Mouse (Mus musculus) fibroblast of lung, adult 2 months (primary cell): Measurements from ENCODE around the gene Cbfa2t3.
A peak's percentile ranks its signal among the peaks of the same experiment; 100 is the strongest.

Source experiments
- DNase-seq: peaks from one replicate; pipeline ENCODE4 v3.0.0-alpha.2; 2011; ENCODE audit warnings: low read depth

Cbfa2t3 gene

GRCm38 (mm10) chr8:122665221-122665620 is 33.7 kb downstream of the Cbfa2t3 start:
- no peak for DNase-seq

DNA sequence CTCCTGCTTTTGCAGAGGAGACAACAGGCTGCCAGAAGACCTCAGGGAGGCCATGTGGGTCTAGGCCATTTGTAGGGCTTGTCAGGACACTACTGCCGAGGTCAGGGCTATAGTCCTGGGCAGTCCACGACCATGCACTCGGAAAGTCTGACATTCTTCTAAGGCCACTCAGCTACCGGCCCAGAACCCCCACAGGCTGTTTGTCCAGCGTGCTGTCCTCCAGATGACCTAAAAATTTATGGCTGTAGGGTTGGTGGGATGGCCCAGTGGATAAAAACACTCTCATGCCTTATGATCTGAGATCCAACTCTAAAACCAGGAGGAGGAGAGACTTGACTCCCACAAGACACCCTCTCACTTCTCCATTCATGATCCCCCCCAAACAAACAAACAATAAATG is 35.2 kb downstream of the Cbfa2t3 start:
- no peak for DNase-seq

DNA sequence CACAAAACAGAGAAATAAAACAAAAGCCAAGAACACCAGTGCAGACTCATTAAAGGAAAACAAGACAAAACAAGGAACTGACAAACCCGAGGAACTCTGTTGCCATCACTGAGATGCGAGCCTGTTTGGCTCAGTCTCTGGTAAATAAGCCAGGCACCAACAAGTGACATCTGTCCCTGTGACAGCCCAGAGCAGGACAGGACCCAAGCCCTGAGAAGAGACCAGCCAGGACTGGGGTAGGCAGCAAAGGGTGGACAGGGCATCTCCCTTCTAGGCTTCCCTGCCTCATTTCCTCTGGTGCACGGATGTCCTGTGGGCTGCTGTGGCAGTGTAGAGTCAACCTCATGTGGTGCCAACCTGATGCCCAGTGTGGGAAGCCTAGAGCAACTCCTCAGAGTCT is 35.8 kb downstream of the Cbfa2t3 start:
- no peak for DNase-seq

DNA sequence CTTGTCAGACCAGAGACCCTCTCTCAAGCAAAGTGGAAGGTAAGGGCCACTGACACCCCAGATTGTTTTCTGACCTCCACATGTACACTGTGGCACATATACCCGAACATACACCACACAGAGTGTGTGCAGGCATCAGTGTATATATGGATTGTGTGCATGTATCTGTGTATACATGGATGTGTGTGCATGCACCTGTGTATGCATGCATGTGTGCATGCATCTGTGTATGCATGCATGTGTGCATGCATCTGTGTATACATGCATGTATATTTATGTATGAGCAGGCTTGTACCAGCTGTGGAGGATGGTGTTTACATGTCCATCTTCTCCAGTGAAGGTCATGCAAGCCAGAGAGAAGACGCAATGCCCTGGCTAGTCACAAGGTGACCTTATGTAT is 37.0 kb downstream of the Cbfa2t3 start:
- no peak for DNase-seq

DNA sequence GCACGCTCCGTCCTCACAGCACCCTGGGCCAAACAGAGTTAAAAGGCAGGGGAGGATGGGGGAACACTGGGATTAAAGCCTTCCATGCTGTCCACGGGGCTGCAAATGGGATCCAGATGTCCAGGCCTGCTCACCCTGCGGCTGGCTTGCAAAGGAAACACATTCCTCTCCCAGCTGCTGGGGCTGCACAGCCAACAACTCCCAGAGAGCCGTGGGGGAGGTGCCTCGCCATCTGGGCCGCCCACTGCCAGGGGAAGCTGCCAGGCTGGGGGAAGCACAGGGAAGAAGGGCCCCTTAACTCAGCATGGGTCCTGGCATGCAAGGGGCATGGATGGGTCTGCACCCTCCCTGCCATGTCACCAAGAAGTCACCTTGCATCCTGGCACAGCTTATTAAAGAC is 37.8 kb downstream of the Cbfa2t3 start:
- DNase-seq, result peak; percentile 73

DNA sequence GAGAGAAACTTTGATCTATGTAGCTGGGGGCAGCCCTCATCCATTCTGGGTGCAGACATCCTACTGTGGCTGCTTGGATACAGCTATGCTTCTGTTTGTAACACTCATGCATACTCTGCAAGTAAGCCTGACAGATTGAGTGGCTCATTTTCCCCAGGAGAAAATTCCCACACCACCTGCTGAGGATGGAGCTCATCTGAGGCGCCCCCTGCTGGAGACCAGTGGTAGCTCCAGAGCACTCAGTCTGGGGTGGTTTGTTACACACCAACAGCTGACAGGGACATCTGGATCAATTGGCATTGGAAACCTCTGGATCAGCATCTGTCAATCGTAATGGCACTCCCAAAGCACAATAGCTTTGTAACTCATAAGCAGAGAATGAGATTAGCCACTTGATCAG is 38.9 kb downstream of the Cbfa2t3 start:
- DNase-seq, result no peak

- DNase-seq, result no peak
Observed at GRCm38 (mm10) chr8:122658807-122659160, 40.1 kb downstream of the Cbfa2t3 start.

DNA sequence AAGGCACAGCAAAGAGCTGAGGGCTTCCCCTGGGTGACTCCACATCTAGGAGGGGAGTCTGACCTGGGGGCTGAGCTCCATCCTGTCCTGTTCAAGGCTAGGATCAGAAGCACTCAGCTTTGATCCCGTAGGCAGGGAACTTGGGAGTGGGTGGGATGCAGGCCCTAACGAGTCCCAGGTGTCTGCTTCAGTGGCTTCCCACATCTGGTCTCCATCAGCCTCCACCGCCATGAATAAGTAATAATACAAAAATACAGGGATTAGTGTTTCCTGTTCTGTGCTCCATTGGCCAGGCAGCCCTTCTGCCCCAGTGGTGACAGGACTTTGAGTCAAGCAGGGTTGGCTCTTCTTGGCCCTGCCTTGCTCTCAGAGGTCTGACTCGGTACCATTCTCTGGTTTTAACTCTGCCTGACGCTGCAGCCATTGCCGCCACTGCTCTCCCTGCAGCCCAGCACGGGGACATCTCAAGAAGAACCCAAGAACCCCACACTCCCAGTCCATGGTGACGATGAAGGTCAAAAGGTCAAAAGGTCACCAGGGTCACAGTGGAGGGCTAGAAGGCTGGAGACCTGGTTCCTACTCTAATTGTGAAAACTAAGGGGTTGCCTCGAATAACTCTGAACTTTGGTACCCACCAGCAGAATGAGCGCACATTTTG is 40.6 kb downstream of the Cbfa2t3 start:
- no peak for DNase-seq

GRCm38 (mm10) chr8:122656056-122656999 is 42.6 kb downstream of the Cbfa2t3 start:
- no peak for DNase-seq

GRCm38 (mm10) chr8:122654768-122655167 is 44.1 kb downstream of the Cbfa2t3 start:
- no peak for DNase-seq

DNA sequence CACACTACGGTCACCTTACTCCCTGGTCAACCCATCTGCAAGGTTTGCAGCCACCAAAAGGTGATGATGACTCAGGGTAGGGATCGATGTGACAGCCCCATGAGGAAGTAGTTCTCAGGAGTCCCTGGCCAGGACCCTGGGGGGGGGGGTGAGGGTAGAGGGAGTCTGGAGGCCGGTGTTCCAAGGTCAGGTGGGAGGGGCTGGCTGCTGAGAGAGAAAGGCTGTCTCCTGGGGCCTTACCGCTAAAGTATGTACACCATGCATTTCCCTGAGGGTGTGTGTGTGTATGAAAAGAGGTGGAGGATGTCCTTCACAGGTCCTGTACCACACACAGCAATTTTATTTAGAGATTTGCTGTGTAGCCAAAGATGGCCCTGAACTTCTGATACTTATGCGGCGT is 46.3 kb downstream of the Cbfa2t3 start:
- DNase-seq, result no peak

DNA sequence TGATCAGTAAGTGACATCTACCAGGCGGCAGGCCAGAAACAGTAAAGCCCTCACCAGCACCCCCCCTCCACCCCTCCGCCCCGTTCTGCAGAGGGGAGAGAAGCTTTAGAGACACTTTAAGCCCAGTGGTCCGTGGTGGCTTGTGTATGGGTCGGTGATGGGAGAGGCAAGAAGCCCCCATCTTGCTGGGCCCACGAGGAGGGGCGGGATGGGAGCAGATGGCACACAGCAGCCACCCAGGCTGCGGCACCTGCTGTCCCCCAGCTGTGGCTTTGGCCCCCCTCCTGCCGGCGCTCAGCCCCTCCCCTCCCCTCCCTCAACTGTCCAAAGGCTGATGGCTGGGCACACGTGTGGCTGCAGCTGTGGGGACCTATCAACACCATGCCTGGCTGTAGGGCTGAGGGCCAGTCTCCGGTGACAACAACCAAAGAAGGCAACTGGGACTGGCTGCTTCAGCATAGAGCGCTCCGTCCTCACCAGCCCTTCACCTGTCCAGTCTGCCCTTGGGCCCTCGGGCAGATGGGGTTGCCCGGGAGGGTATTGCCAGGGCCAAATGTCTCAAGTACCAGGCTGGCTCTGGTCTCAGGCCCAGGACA is 47.5 kb downstream of the Cbfa2t3 start:
- no peak for DNase-seq

- DNase-seq, result no peak
Observed at GRCm38 (mm10) chr8:122648192-122648970, 50.5 kb downstream of the Cbfa2t3 start.

DNA sequence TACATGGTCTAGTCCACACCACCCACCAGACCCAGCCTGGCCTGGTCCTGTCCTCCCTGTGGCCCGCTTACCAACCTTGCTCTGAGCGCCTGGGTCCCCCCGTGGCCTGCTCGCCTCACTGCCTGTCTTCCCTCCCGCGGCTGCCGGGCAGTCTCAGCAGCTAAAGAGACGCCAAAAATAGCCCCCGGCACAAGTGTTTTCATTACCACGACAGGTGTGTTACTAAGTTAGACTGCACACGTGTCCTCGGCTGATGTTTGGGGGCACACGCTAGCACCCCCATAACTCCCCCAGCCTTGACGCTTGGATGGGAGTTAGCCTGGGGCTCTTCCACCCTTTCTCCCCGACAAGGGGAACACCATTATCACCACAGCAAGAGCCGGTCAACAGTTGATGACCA is 52.6 kb downstream of the Cbfa2t3 start:
- no peak for DNase-seq

DNA sequence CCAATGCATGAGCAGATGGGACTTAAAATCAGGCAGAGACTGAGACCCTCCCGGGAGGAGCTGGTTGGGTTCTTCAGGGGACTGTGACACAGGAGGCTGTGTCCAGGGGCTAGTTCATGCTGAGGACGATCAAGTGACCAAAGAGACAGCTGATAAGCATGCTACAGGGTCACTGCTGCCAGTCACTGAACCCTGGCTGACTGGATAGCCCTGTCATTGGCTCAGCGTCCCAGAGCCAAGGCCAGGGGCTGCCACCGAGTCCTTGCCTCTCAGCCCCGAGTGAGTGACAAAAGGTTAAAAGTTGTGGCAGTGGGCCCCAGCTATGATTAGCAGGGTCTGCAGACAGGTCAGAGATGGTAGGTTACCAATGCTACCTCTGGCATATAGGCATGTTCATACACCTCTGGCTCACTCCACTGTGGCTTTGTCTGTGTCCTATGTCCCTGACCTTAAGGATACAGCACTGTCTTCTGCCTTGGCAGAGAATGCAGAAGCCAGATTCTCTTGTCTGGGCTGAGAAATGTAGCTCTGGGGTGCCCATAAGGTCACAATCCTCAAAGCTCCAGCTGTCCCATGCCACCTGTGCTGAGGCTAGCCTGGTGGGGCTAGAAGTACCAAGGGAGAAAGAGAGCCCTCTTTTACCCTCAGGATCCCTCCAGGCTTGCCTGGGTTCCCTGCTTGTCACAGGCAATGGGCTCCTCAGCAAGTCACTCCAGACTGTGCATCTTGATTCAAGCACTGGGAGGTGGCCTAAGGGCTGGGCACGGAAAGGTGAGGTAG is 54.5 kb downstream of the Cbfa2t3 start:
- no peak for DNase-seq

DNA sequence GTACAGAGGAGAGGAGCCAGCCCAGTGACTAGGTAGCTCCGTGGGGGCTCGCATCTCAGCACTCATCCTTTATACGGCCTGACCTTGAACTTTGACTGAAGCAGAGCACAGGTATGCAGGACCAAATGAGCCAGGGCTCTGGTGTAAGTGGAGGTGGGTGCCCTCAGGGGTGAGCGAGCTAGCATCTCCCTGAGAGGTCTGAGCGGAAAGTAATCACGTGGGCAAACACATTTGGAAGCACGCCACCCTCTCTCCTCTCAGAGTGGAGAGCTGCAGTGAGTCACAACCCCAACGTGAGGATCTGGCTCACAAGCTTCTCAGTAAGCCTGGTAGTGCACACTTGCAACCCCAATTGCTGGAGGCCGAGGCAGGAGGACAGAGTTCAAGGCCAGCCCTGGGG is 56.8 kb downstream of the Cbfa2t3 start:
- DNase-seq, result peak; percentile 50

- DNase-seq, result no peak
Observed at GRCm38 (mm10) chr8:122641406-122641805, 57.5 kb downstream of the Cbfa2t3 start.

- no peak for DNase-seq
Observed at GRCm38 (mm10) chr8:122640825-122641224, 58.1 kb downstream of the Cbfa2t3 start.

GRCm38 (mm10) chr8:122639521-122640248 is 59.2 kb downstream of the Cbfa2t3 start:
- DNase-seq, result peak; percentile 33

GRCm38 (mm10) chr8:122638601-122639000 is 60.3 kb downstream of the Cbfa2t3 start:
- no peak for DNase-seq

GRCm38 (mm10) chr8:122637230-122637629 is 61.7 kb downstream of the Cbfa2t3 start:
- no peak for DNase-seq
